Mouse (Mus musculus) left cerebral cortex, adult 11 months (tissue): Measurements from ENCODE around the gene Arel1.

Experiments used
- DNase-seq: peaks from one replicate; pipeline ENCODE4 v3.0.0; 2022; ENCODE audit warnings: low spot score

Arel1 gene

DNA sequence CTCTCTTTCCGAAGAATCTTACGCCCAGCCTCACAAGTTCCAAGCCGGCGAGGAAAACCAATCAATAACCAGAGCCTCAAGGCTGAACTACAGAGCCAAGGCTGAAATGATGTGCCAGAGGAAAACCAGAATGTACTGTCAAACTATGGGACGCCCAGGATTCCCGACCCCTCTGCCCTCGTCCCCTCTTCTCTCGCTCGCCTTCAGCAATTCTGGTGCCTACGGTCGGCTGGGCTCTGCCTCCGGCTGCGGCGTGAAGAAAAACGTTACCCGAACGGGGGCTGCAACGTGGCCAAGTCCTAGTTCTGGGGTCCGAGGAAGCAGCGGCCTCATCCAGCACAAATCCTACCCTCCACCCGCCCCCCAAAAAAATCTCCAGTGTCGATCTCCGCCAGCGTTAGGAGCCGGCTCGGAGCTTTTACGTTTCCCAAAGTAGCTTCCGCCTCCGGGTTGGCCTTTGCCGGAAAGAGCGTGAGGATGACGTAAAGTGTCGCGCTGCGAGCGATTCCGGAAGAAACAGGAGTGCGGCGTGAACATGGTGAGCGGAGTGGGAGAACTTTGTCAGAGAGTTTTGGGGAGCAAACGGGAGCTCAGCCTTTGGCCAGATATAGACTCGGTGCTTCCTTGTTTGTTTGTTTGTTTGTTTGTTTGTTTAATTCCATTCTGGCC lies at the start of gene Arel1, which contains the start of gene Fcf1:
TSS of gene Arel1 (minus strand) at position 473 of the 669 bp plus-strand sequence.
TSS of gene Fcf1 (plus strand) at position 470 of the 669 bp plus-strand sequence.
- DNase-seq, result peak; percentile 85

DNA sequence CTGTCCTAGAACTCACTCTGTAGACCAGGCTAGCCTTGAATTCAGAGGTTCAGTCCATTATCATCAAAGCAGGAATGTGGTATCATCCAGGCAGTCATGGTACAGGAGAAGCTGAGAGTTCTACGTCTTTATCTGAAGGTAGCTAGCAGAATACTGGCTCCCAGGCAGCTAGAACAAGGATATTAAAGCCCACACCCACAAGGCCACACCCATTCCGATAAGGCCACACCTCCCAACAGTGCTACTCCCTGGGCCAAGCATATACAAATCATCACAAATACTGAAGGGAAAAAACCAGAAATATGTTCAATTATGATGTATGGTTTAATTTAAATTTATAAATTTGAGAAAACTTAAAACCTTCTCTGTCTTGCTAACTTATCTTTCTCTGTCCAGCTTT lies 41.5 kb upstream of the Arel1 start:
- DNase-seq, result no peak

DNA sequence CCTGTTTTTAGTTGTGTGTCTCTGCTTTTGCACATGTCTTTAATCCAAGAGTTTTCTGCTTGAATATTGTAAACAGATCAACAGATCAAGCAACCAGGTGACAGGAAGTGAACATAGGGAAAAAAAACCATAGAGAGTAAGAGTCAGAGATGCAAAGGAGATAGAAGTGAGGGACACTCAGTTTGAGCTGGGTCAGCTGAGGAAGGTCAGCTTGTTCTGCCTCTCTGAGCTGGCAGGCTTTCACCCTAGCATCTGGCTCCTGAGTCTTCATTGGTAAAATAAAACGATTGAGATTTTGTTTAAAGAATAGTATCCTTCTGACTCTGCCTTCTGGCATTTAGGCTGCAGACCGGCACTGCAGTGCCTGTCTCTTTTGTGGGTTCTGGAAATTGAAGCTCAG lies 39.8 kb upstream of the Arel1 start:
- DNase-seq, result no peak

DNA sequence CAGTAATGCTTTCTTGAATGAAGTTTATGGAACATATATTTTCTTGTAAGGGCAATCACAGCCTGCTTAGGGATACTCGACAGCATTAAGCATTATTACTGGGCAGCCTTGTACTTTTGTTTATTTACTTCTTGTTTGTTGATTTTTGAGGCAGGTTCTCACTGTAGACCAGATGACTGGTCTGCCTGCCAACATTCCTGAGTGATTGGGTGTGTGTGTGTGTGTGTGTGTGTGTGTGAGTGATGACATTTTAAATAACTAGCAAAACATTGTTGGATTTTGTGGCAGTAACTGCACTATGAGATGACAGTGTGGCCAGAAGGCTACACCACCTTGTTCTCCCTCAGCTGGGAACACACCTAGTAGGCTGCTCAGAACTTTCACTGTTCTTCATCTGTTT lies 39.1 kb upstream of the Arel1 start:
- no peak for DNase-seq

DNA sequence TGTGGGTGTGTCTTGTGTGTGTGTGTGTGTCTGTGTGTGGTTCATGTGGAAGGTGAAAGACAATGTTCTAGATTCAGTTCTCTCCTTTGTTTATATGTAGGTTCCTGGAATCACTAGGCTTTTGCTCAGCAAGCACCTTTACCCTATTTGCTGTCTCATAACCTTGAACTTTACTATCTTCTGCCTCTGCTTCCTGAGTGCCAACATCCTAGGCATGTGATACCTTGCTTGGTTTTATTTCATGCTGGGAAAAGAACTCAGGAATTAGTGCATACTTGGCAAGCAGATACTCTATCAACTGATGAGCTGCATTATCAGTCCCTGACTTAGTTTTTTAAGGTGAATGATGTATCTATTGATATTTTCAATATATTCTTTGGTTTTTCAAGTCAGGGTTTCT lies 36.3 kb upstream of the Arel1 start:
- no peak for DNase-seq

DNA sequence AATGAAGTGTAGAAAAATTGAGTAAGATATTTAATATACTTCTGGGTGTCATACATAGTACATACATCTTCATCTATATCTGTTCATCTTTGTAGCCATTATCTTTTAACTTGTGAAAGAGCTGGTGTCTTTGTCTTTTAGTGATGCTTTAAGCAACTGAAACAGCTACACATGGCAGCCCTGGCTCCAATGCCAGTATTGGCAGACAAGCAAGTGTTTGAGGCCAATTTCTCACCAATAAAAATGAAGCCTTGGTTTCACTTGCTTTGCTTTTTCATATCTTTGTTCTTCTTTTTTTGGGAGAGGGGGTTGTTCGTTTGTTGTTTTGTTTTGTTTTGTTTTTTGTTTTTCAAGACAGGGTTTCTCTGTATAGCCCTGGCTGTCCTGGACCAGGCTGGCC lies 35.5 kb upstream of the Arel1 start:
- DNase-seq, result no peak

DNA sequence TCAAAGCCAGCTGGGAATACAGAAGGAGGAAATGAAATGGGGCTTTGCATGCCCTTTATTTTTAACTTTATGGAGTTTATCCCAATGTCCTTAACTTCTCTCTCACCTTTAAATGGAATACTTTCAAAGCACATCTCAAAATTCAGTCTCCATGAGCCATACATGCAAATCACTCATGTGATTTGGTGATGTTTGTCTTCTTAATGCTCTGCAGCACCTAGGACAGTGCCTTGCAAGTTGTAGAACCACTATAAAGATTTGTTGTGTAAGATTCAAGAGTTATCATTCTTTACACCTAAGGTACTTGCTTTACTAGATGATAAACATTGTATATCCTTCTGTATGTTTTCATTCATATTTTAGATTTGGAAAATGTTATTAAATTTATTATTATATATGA lies 28.4 kb upstream of the Arel1 start:
- DNase-seq, result no peak

DNA sequence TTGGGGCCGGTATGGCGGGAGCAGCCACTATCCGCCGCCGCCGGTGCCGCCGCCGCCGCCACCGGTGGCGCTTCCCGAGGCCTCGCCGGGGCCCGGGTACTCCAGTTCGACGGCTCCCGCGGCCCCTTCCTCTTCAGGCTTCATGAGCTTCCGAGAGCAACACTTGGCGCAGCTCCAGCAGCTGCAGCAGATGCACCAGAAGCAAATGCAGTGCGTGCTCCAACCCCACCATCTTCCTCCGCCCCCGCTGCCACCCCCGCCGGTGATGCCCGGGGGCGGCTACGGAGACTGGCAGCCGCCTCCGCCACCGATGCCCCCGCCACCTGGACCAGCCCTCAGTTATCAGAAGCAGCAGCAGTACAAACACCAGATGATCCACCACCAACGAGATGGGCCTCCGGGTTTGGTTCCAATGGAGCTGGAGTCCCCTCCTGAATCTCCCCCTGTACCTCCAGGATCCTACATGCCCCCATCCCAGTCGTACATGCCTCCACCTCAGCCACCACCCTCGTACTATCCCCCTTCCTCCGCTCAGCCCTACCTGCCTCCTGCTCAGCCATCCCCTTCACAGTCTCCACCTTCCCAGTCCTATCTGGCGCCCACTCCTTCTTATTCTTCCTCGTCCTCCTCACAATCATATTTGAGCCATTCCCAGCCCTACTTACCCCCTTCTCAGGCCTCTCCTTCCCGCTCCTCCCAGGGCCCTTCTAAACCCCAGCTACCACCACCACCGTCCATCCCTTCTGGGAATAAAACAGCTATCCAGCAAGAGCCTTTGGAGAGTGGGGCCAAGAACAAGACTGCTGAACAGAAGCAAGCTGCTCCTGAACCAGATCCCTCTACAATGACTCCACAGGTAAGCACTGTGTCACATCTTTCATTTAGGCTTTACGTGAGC lies 26.1 kb upstream of the Arel1 start:
- DNase-seq, result peak; percentile 24

DNA sequence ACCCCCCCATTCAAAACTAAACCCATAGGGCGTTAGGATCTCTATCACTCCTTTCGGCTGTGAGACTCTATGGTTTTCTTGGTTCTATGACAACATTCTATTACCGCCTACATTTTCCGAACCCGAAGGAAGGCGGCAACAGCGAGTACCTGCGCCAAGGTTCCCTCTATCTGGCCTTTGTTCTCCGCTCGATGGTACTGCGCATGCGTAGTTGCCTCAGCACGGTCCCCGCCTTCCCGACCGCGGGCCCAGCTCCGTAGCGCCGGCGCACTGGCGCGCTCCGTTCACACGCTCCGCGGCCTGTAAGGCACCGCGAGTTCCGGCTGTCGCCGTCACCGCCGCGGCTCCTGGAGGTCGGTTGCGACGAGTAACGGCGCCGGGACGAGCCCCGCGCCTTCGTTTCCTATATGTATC lies 25.4 kb upstream of the Arel1 start, which contains the start of gene Ylpm1:
TSS of gene Ylpm1 (plus strand) at position 239 of the 414 bp plus-strand sequence.
- DNase-seq, result peak; percentile 96

DNA sequence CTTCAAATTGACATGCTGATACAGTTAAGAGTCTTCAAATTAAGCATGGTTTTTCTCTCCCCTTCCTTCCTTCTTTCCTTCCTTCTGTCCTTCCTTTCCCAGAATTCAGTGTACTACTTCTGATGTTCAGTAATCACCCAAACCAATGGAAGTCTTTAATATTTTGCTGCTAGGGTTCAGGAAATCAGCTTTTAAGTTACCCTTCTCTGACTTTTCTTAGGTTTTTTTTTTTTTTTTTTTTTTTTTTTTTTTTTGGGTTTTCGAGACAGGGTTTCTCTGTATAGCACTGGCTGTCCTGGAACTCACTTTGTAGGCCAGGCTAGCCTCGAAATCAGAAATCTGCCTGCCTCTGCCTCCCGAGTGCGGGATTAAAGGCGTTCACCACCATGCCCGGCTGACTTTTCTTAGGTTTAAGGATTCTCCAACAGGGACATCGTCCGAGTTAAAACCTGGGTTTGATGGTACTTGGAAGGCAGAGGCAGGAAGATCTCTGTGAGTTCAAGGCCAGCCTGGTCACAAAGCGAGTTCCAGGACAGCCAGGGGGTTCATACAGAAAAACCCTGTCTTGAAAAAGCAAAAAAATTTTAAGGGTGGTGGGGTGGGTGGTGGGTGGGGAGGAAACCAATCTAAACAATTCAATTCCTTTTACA lies 24.5 kb upstream of the Arel1 start:
- DNase-seq, result no peak

DNA sequence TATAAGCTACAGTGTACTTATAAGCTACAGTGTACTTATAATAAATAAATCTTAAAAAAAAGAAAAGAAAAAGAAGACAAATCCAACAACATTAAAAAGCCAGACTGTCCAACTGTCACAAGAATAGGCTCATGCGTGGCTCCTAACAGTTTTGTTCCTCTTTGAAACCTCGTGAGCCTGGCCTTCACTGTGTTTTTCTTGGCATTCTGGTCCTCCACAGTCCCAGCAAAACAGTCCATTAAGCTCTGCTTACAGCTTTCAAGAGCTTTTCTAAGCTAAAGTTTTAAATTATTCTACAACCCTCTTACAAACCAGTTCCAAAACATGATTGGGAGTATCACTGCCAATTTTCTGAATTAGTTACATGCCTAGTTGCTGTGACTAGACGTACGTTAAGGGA lies 18.8 kb upstream of the Arel1 start:
- no peak for DNase-seq

DNA sequence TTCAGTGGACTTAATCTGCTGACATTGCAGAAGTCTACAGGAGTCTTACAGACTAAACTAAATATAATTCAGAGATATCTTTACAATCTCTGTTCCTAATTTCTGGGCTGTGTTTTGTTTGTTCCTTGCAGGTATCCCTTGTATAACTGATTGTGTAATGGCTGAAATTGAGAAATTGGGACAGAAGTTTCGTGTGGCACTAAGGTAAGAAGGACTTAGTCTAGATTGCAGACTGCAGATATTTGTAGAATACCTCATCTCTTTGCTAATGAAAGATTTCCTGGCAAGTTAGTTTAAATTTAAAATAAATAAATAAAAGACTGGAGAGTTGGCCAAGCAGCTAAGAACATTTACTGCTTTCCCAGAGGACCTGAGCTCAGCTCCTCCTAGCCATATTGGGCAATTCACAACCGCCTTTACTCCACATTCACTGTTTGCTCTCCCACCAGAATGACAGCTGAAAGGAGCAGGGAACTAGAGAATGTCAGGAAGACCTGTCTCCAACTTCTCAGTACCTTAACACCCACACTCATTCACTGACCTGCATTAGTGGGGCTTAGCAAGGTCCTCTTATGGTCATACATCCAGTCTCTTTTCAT lies 8.7 kb upstream of the Arel1 start:
- no peak for DNase-seq

DNA sequence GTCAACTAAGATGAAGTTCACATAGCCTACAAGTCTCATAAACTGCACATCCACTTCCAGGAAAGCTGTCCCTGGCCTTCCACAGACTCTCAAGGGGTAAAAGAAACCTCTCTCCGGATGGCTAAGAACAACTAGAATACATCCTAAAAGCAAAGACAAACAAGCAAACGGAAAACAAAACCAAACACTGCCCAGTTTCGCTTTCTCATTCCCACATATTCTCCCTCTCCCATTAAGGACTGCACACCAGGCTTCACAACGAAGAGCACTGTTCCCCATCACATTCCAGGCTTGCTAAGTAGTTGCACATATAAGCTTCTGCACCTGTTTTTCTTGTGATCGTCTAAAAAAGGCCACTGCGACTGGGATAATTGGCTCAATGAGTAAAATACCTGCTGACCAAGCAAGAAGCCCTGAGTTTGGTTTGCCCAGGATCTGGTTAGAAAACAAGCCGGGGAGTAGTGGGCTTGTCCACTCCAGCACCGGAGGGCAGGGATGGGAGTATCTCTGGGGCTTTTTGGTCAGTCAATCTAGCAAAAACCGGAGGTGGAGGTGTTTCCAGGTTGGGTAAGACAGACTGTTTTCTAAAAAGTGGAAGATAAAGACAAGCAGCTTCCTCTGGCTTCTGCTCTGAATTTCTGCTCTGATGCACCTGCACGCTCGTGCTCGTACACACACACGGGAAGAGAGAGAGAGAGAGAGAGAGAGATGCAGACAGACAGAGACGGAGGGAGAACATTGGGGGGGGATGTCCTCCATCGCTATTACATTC lies 858 bp downstream of the Arel1 start:
- DNase-seq, result no peak

DNA sequence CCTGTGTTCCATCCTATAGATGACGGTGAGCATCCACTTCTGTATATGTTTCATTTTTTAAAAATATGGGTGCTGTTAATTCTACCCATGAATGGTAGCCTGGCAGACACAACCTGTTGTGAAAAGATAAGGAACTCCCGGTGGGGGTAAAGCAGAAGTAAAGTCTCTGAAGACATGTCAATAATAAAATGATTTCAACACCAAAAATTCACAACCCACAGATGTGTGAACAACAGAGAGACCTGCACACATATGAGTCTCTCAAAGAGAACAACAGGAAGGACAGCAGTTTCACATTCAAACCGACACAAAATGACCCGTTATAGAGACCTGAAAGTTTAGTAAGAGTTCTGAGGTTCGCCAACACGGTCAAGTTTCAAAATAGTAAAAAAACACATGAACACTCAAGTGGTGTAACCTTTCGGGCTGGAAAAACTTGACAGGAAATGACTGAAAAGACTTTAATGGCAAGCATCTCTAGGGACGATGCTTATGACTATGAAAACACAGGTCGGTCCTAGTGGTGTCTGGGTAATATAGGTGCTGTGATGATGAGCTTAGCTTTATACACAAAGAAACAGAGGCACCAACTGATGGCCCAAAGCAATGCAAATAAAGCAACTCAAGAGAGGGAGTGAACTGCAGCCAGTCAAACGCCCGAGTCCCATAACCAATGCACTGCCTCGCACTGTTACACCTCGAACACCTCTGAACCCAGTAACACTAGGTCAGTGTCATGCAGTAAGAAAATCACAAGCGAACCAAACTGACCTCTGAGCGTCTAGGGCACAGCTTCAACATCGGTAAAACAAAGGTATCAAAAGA lies 1.7 kb downstream of the Arel1 start:
- no peak for DNase-seq

DNA sequence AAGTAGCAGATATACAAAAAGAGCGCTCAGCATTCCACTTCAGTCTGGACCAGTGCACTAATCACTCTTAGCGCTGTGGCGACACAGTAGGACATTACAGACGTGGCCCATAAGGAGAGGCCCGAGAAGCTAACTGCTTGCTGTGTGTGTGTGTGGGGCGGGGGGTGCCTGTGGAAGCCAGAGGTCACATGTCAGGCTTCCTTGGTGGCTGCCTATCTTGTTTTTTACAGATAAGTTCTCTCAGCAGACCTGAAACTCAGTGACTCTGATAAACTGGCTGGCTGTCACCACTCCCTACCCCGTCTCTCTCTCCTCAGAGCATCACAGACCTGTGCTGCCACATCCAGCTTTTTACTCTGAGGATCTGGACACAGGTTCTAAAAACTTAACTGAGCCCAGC lies 8.1 kb downstream of the Arel1 start:
- no peak for DNase-seq

DNA sequence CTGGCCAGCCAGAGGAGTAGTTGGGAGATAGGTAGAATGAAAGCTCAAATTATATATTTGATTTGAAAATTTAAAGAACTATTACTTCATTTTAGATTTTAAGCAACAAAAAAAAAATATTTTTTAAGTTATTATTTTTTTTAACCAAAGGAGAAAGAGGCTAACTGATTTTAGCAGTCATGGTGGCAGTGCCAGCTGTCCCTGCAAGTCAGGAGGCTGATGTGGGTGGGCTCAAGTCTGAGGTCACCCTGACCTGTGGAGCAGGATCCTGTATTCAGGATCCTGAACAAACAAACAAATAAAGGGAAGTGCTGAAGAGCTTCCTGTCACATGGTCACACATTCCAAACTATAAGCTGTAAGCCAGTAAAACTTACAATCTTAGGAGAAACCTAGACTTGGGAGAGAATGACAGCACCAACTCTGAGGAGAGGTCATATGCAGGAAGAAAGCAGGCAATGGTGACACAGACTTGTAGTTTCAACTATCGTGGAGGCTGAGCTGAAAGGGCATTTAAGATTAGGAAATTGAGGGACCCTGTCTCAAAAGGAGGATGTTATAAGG lies 11.8 kb downstream of the Arel1 start:
- DNase-seq, result no peak

DNA sequence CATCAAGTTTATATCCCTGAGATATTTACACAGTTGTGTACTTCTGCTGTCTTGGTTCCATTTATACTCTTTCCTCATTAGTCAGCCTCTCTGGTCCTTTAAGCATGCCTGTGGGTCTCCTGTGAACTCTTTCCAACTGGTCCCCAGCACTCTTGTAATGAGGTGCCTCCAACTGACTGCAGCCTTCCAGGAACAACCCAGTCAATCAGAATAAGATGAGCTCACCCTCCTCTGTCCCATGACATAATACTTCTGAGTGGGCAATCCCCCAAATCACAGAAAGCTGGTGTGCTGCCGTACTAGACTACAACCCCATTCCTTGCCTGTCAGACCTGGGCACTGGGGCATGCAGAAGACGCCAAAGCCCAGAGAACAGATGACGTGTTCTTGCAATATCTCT lies 14.4 kb downstream of the Arel1 start:
- no peak for DNase-seq

DNA sequence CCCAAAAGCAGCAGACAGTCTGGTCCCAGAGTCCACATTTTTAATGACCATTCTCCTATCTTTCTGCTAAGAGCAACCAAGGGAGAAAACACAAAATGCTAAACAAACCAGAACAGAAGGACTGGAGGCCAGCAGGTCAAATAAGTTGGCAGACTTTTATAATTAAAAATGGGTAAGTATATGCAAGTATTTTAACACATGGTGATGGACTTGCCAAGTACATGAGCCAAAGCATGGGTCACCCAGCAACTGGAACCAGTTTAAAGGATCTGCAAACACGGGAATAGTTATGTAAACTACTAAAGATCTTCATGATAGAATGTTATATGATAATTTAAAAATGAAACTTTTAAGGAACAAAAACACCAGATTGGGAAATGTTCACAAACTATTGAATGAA lies 18.3 kb downstream of the Arel1 start:
- no peak for DNase-seq

DNA sequence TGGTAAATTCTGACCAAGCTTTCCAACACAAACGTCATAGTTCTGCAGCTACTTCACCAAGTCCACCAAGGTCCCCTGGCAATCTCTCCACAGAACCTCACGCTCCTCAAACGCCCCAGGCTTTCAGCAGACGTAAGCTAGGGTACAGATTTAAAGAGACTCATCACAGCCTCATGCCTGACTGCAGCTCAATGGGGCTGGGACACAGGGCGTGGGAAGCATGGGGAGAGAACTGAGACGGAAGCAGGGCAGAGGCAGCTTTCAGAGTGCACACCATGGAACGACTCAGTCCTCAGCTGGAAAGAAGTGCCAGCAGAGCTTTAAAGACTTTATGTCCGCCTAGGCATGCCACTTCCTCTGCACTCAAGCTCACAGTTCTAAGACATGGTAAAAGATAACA lies 19.2 kb downstream of the Arel1 start:
- no peak for DNase-seq

DNA sequence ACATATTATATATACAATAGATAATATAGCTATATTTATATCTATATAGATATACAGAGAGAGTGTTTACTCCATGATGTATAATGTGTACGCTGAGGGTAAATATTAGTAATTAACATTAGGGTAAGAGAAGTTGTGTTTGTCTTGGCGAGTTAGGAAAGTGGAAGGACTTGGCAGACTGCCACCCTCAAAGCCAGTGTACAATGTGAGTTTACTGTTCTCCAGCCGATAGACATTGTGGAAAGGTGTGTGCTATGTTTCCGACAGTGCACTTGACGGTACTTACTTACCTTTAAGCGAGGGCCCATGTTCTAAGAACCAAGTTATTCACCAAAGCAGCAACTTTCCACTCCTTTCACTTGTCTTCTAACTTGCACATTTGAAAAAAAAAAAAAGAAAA lies 19.9 kb downstream of the Arel1 start:
- DNase-seq, result no peak
